Mouse (Mus musculus): ENCODE measurements around the gene Cacna1f. TPM values are rescaled to one million over a fixed set of nuclear protein-coding genes. Genes with fewer than 3 reads are reported as not detected.

Gene Cacna1f
- polyA plus RNA-seq, 1 experiment = not detected

DNA sequence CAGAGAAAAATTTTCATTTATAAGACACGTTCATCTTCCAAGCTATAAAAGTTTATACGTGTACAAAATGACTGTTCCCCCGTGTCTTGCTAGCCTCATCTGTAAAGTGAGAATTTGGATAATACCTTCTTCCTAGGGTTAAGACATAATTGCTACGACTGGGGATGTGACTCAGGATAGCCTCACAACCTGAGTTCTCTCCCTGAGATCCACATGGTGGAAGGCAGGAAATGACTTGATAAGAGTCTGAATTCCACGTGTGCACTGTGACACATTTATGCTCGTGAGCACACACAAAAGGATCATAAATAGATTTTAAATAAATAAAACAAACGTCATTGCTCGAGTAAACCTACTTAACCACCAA lies 1.3 kb upstream of the Cacna1f start:
- Histone ChIP-seq H3ac (ENCODE audit: control insufficient read depth, insufficient read length, low read depth) (no peak overlapping the region), H3K27me3 (ENCODE audit: control insufficient read depth, insufficient read depth, insufficient read length) (no peaks in the 10 kb centered on the region), H3K79me3 (ENCODE audit: low read depth) (peaks cover 2% of the 10 kb centered on the region), H3K79me2 (ENCODE audit: control insufficient read depth, insufficient read depth) (peaks cover 15% of the 10 kb centered on the region), H3K36me3 (ENCODE audit: control insufficient read depth, insufficient read depth) (peaks cover 3% of the 10 kb centered on the region), H3K4me3 (ENCODE audit: insufficient read depth, poor library complexity, severe bottlenecking) (no peak overlapping the region)
- no peak for TF ChIP-seq FOSL1 (IDR thresholded peaks at IDR 0.05; ENCODE audit: insufficient read depth, low read length, poor library complexity, severe bottlenecking)
- no peak for TF ChIP-seq MYOD1 (IDR thresholded peaks at IDR 0.05; ENCODE audit: control insufficient read depth, insufficient read length, low read depth)
- TF ChIP-seq CTCF (IDR thresholded peaks at IDR 0.05; ENCODE audit: control insufficient read depth, insufficient read depth, insufficient read length) = no peak
- TF ChIP-seq MYOG (IDR thresholded peaks at IDR 0.05; ENCODE audit: control insufficient read depth, extremely low read depth, insufficient read length) = no peak
- TF ChIP-seq MAX (IDR thresholded peaks at IDR 0.05) = no peak
- no peak for TF ChIP-seq CEBPB (IDR thresholded peaks at IDR 0.05; ENCODE audit: low read depth)
- TF ChIP-seq USF1 (IDR thresholded peaks at IDR 0.05; ENCODE audit: low read depth) = no peak

DNA sequence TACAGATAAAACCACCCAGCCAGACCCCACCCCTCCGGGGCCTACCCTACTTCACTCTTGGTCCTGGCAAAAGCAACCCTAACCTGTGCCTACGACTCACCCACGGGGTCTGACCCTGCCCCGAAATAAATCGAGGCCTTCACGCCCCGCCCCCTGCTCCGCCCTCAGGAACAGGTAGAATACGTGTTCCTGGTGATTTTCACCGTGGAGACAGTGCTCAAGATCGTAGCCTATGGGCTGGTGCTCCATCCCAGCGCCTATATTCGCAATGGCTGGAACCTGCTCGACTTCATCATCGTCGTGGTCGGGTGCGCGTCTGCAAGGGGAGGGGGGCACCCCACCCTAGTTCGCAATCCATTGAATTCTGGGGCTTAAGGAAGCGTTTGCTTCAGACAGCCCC lies 3.2 kb downstream of the Cacna1f start:
- H3K79me2 ChIP-seq (ENCODE audit: control insufficient read depth, insufficient read depth) = no peaks in the 10 kb centered on the region
- H3K79me3 ChIP-seq (ENCODE audit: low read depth) = no peaks in the 10 kb centered on the region
- no peak overlapping the region for H3ac ChIP-seq (ENCODE audit: control insufficient read depth, insufficient read length, low read depth)
- TF ChIP-seq MAX (IDR thresholded peaks at IDR 0.05) = no peak
- no peak for TF ChIP-seq FOSL1 (IDR thresholded peaks at IDR 0.05; ENCODE audit: insufficient read depth, low read length, poor library complexity, severe bottlenecking)
- no peak overlapping the region for H3K4me3 ChIP-seq (ENCODE audit: insufficient read depth, poor library complexity, severe bottlenecking)
- H3K36me3 ChIP-seq (ENCODE audit: control insufficient read depth, insufficient read depth) = no peaks in the 10 kb centered on the region
- no peaks in the 10 kb centered on the region for H3K27me3 ChIP-seq (ENCODE audit: control insufficient read depth, insufficient read depth, insufficient read length)

DNA sequence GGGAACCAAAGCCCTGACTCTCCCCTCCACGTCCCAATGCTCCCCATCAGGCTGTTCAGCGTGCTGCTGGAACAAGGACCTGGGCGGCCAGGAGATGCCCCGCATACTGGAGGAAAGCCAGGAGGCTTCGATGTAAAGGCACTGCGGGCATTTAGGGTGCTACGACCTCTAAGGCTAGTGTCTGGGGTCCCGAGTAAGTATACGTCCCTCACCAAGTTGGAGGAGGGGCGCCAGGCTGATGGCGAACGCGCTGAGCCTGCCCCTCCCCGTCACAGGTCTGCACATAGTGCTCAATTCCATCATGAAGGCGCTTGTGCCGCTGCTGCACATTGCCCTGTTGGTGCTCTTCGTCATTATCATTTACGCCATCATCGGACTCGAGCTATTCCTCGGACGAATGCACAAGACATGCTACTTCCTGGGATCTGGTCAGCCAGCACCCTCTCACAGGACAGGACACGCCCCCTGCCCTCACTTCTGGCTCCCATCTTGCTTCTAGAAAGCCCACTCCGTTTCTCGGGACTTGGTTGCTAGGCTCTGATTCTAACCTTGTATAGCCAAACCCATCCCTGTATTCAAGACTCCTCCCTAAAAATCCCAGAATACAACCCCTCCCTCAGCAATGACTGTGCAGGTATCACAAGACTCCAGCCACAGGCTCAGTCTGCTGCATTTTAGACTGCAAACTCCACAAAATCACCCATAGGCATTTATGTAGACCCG lies 3.8 kb downstream of the Cacna1f start:
- Histone ChIP-seq H3K79me2 (ENCODE audit: control insufficient read depth, insufficient read depth) (no peaks in the 10 kb centered on the region), H3K4me3 (ENCODE audit: insufficient read depth, poor library complexity, severe bottlenecking) (no peak overlapping the region), H3ac (ENCODE audit: control insufficient read depth, insufficient read length, low read depth) (no peak overlapping the region), H3K79me3 (ENCODE audit: low read depth) (no peaks in the 10 kb centered on the region), H3K27me3 (ENCODE audit: control insufficient read depth, insufficient read depth, insufficient read length) (no peaks in the 10 kb centered on the region), H3K36me3 (ENCODE audit: control insufficient read depth, insufficient read depth) (no peaks in the 10 kb centered on the region)
- TF ChIP-seq FOSL1 (IDR thresholded peaks at IDR 0.05; ENCODE audit: insufficient read depth, low read length, poor library complexity, severe bottlenecking) (no peak), USF1 (IDR thresholded peaks at IDR 0.05; ENCODE audit: low read depth) (no peak), MYOG (IDR thresholded peaks at IDR 0.05; ENCODE audit: control insufficient read depth, extremely low read depth, insufficient read length) (no peak), CEBPB (IDR thresholded peaks at IDR 0.05; ENCODE audit: low read depth) (no peak), MYOD1 (IDR thresholded peaks at IDR 0.05; ENCODE audit: control insufficient read depth, insufficient read length, low read depth) (no peak), MAX (IDR thresholded peaks at IDR 0.05) (no peak), CTCF (IDR thresholded peaks at IDR 0.05; ENCODE audit: control insufficient read depth, insufficient read depth, insufficient read length) (no peak)

DNA sequence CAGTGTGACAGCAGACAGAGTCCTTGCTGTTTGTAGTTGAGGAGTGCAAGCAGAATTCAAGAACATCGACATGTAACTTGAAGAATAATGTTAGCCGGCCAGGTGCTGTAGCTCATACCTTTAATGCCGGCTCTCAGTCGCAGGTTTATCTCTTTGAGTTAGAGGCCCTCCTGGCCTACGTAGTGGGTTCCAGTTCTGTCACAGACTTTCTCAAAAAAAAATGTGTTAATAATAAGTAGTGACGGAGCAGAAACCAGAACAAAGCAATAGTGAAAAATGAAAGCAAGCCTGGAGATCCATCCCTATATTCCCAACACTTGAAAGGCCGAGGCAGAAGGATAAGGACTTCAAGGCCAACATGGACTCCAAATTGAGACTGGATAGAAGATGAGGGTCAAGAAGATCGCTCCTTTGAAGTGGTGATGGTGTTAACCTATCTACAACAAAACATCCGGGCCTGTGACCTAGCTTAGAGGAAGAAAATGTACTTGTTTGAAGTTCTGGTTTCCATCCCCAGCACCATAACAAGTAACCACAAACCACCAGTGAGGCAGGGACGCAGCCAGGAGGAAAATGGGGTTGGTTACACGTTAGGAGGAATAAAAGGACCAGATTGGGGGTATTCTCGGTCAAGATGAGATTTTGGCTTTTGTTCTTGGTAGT lies 11.1 kb downstream of the Cacna1f start:
- Histone ChIP-seq H3K4me3 (ENCODE audit: insufficient read depth, poor library complexity, severe bottlenecking) (no peak overlapping the region), H3K27me3 (ENCODE audit: control insufficient read depth, insufficient read depth, insufficient read length) (no peaks in the 10 kb centered on the region), H3K79me3 (ENCODE audit: low read depth) (no peaks in the 10 kb centered on the region), H3K36me3 (ENCODE audit: control insufficient read depth, insufficient read depth) (no peaks in the 10 kb centered on the region), H3ac (ENCODE audit: control insufficient read depth, insufficient read length, low read depth) (no peak overlapping the region), H3K79me2 (ENCODE audit: control insufficient read depth, insufficient read depth) (no peaks in the 10 kb centered on the region)
- TF ChIP-seq CEBPB (IDR thresholded peaks at IDR 0.05; ENCODE audit: low read depth) = no peak
- no peak for TF ChIP-seq MAX (IDR thresholded peaks at IDR 0.05)
- no peak for TF ChIP-seq CTCF (IDR thresholded peaks at IDR 0.05; ENCODE audit: control insufficient read depth, insufficient read depth, insufficient read length)
- TF ChIP-seq MYOG (IDR thresholded peaks at IDR 0.05; ENCODE audit: control insufficient read depth, extremely low read depth, insufficient read length) = no peak

DNA sequence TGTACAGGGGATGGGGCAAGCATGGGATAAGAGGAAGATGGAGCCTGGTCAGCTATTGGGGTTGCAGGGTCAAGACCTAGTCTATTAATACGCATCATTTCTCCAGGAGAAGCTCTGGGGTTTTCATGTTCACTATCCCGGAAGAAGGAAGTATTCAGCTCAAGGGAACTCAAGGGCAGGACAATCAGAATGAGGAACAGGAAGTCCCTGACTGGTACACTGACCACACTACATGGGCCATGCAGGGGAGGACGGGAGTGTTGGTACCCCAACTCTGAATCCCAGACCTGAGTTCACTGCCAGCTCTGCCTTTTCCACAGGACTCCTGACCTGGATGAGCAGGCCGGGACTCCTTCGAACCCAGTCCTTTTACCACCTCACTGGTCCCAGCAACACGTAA lies 25.7 kb downstream of the Cacna1f start:
- Histone ChIP-seq H3K27me3 (ENCODE audit: control insufficient read depth, insufficient read depth, insufficient read length) (peaks cover 13% of the 10 kb centered on the region), H3ac (ENCODE audit: control insufficient read depth, insufficient read length, low read depth) (no peak overlapping the region), H3K79me3 (ENCODE audit: low read depth) (no peaks in the 10 kb centered on the region), H3K36me3 (ENCODE audit: control insufficient read depth, insufficient read depth) (no peaks in the 10 kb centered on the region), H3K79me2 (ENCODE audit: control insufficient read depth, insufficient read depth) (no peaks in the 10 kb centered on the region), H3K4me3 (ENCODE audit: insufficient read depth, poor library complexity, severe bottlenecking) (no peak overlapping the region)
- TF ChIP-seq MAX (IDR thresholded peaks at IDR 0.05) (no peak), MYOD1 (IDR thresholded peaks at IDR 0.05; ENCODE audit: control insufficient read depth, insufficient read length, low read depth) (no peak), CTCF (IDR thresholded peaks at IDR 0.05; ENCODE audit: control insufficient read depth, insufficient read depth, insufficient read length) (no peak), CEBPB (IDR thresholded peaks at IDR 0.05; ENCODE audit: low read depth) (no peak), MYOG (IDR thresholded peaks at IDR 0.05; ENCODE audit: control insufficient read depth, extremely low read depth, insufficient read length) (no peak)

DNA sequence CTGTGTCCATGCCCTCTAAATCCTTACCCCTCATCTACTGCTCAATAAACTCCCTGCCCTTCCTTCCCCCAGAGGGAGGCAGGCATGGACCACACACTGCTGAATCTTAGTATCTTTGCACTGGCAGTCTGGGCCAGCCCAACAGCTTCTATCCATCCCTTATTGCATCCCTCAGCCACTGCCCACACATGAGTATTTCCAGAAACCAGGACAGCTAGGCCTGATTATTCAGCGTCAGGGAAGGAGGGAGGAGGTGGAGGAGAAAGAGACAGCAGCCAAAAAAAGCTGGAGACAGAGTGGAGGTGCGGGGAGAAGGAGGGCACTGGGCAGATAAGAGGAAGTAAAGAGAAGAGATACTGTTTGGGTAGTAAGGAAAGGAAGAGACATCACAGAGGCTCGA lies 28.2 kb downstream of the Cacna1f start:
- Histone ChIP-seq H3ac (ENCODE audit: control insufficient read depth, insufficient read length, low read depth) (no peak overlapping the region), H3K79me3 (ENCODE audit: low read depth) (no peaks in the 10 kb centered on the region), H3K79me2 (ENCODE audit: control insufficient read depth, insufficient read depth) (no peaks in the 10 kb centered on the region), H3K4me3 (ENCODE audit: insufficient read depth, poor library complexity, severe bottlenecking) (no peak overlapping the region), H3K27me3 (ENCODE audit: control insufficient read depth, insufficient read depth, insufficient read length) (peaks cover 17% of the 10 kb centered on the region), H3K36me3 (ENCODE audit: control insufficient read depth, insufficient read depth) (no peaks in the 10 kb centered on the region)
- TF ChIP-seq USF1 (IDR thresholded peaks at IDR 0.05; ENCODE audit: low read depth) = no peak
- TF ChIP-seq MYOD1 (IDR thresholded peaks at IDR 0.05; ENCODE audit: control insufficient read depth, insufficient read length, low read depth) = no peak
